Mouse (Mus musculus) embryonic fibroblast, embryonic 13.5 days (primary cell): ENCODE results near the gene Olfr877.

Source experiments
- CTCF ChIP-seq: IDR thresholded peaks from 2 replicates; pipeline ENCODE4 v1.5.1; 2011; ENCODE audit warnings: mild to moderate bottlenecking, control low read depth, low read length, moderate library complexity, borderline replicate concordance; ENCODE audit not compliant: insufficient read depth
- POLR2A ChIP-seq: IDR thresholded peaks from 2 replicates; pipeline ENCODE4 v1.6.1; 2011; ENCODE audit warnings: low read depth, mild to moderate bottlenecking, control low read depth, low read length, moderate library complexity

DNA sequence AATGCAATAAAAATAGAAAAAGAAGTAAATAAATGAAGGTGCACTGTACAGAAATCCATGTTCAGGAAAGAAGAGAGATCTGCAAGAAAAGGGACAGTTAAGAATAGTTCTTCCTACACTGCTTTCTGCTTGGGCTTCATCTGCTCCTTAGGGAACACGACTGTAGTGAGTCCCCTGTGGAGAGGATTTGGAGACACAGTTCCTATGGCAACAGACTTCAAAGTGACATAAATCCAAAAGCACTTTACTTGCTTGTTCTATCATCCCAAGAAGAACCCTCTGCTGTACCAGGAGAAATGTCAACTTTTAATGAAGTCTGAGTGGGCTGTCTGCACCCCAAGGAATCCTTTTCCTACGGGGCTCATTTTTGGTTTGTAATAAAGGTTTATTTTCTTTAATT, 36.9 kb downstream of the Olfr877 start:
- TF ChIP-seq CTCF (no peak), POLR2A (no peak)
